Mouse (Mus musculus) effector memory CD4-positive, alpha-beta T cell, adult 7 months (primary cell): ENCODE measurements around the gene Npw. TPM values are rescaled to one million over a fixed set of nuclear protein-coding genes. Genes with fewer than 3 reads are reported as not detected.

Experiments
- polyA plus RNA-seq: library from polyadenylated mRNA; unstranded; fragments of 100-300 nt; shearing (Covaris generic); gene quantifications from one replicate; pipeline ENCODE4 v1.2.1, GENCODE M21; 2017

Npw gene
- polyA plus RNA-seq, result not detected

DNA sequence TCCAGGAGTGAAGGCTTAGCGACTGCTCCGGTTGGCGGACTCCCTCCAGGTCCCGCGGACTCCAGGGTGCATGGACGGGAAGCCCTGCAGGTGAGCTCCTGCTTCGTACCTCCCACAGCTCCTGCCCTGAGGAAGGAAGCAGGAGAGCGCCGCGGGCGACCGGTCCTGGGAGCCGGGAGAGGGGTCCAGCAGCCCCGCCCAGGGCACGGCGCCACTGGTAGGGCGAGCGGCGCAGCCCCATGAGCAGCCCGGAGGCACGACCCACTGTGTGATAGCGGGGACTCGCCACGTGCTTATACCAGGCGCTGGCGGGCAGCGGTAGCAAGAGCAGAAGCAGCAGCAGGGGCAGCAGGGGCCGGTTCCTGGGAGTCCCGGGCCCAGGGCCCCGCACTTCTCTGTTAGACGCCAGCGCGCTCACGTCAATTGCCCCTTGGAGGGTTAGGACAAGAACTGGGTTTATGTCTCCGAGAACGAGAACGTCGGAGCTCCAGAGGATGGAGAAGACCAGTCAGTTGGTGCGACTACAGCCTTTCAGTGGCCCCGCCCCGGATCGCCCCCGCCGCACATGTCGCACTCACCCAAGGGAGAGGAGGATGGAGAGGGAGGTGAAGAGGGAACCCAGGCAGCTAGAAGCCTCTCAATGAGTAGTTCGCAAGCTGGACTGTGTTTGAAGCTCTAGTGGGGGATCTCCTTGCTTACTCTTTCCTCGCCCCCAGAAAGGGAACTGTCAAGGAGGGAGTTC lies at the start of gene Npw:
Gene Npw, minus strand, starts transcription at position 441 of the 742 bp plus-strand sequence.

DNA sequence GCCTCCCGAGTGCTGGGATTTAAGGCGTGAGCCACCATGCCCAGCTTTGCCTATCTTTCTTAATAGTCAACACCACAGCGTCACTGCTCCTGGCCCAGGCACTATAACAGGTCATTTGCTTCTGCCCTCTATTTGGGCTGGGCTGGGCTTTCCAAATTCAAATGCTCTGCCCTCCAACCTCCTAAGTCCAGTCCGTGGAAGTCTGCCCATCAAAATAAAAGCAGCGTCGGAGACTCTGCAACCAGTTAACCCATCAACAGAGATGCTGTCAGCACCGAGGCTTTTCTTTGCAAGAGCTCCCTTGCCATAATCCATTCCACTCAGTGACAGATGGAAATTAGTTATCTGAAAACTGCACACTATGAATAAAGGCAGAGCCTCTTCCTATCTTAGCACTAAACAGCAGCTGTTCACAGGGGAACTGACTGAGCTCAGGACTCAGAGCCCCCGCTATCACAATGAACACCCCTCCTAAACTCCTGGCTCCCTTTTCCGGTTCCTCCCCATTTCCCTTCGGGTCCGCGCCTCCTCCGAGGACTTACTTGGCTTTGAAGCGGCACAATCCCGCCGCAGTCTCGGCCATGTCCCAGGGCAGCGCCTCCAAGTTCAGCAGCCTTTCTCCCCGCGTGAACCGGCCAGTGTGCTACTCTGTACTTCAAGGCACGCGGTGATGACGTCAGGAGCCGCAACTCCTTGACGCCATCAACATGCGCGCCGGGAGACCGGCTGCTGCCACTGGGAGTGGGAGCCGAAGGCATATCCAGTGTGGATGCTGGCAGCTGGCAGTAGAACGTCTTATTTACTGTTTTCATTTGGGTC lies 48.9 kb upstream of the Npw start, which contains the start of gene Tbl3:
Gene Tbl3, minus strand, starts transcription at position 679 of the 819 bp plus-strand sequence.

DNA sequence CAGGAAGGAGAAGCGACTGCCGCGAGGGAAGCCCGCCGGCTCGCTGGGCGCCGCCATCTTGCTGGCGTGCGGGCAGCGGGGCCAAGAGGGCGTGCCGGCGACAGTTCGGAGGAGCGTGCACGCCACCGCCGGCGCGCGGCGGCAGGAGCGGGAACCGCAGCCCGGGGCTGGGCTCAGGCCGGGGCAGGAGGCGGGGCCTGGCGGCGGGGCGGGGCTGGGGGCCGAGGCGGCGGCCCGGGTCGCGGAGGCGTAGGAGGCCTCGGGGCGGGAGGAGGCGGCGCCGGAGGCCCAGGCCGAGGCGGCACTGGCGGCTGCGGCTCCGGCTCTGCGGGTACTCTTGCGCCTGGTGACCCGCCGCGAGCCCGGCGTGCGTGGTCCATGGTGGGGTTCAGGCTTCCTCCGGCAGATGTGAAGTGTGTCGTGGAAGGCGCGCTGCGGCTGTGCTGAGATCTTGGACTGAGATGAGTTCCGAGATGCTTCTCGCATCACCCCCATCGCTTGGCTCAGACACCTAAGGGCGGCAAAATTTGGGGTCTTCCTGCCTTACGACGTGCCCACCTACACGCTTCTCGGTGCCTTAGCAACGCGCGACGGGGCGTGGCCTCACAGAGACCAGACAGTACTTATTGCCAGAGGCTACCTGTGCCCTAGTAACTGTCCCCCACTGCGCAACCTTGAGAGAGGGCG lies 37.9 kb upstream of the Npw start, which contains the start of the genes Gfer and Noxo1:
Gene Gfer, minus strand, starts transcription at position 146 of the 687 bp plus-strand sequence.
Gene Noxo1, plus strand, starts transcription at position 224 of the 687 bp plus-strand sequence.

GRCm38 (mm10) chr17:24689251-24690081 lies 31.2 kb upstream of the Npw start, which contains the start of gene Syngr3:
Syngr3 (minus strand) TSS chr17:24689955.

DNA sequence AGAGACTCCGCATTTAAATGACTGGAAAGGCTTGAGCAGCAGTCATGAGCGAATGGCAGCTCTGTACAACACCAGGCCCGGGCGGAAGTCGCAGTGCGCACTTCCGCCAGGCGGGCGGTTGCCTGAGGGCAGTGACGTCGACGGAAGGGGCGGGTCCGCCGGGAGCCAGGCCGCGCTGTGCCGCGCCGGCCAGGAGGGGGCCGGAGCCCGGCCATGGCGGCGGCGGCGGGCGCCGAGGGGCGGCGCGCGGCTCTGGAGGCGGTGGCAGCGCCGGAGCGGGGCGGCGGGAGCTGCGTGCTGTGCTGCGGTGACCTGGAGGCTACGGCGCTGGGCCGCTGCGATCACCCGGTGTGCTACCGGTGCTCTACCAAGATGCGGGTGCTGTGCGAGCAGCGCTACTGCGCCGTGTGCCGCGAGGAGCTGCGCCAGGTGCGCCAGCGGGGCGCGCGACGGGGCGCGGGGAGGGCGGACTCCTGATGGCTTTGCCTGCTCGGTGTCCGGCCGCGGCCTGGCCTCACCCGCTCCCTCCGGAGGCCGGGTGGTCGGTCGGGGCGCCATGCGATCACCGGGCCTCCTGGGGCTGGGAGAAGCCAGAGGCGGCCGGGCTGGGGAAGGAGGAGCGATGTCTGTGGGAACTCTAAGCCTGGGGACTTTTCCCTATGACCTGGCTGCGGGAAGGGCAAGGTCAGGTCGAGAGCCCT lies 11.4 kb upstream of the Npw start, which contains the start of gene Zfp598:
Gene Zfp598, plus strand, starts transcription at position 143 of the 701 bp plus-strand sequence.

DNA sequence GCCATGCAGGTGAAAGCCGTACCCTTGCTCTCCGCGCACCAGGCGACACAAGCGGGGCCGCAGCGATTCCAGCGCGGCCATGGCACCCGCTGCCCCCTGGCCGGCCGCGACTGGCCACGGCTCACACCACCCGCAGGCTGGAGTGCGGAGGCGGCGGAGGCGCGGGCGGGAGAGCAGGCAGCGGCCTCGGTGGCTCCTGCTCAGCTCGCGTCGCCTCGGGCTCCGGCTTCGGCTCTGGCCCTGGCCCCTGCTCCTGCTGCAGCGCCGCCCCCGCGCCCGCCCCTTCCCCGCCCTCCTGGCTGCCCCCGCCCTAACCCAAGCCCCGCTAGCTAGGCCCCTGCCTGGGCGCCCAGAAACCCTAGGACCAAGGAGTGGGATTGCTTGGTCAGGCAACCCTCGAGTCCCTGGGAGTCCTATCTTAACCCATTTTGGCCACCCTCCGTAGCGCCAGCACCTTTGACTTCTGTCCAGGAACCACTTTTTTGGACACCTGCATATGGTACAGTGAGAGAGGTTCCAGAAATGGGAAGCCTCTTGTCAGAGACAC lies 8.1 kb downstream of the Npw start, which contains the start of gene Slc9a3r2:
Gene Slc9a3r2, minus strand, starts transcription at position 258 of the 547 bp plus-strand sequence.

GRCm38 (mm10) chr17:24632167-24632812 lies 26.0 kb downstream of the Npw start, which contains the start of the genes Tsc2 and Nthl1:
Tsc2 (minus strand) TSS chr17:24632630.
Nthl1 (plus strand) TSS chr17:24632680.

Other genes with a start within 250 kb of the Npw start
- gene Rnps1, start 243.9 kb downstream of the Npw start, polyA plus RNA-seq, result 197 TPM
- 57.8 TPM for gene Eci1, start 231.8 kb downstream of the Npw start, polyA plus RNA-seq
- gene Dnase1l2, start 215.4 kb downstream of the Npw start, polyA plus RNA-seq, result 2.1 TPM
- 118 TPM for gene E4f1, start 188.1 kb downstream of the Npw start, polyA plus RNA-seq
- 14.9 TPM for gene Pgp, start 188.1 kb downstream of the Npw start, polyA plus RNA-seq
- 0.74 TPM for gene Bricd5, start 184.6 kb downstream of the Npw start, polyA plus RNA-seq
- gene Mlst8, start 179.4 kb downstream of the Npw start, polyA plus RNA-seq, result 18.7 TPM
- gene Caskin1, start 169.9 kb downstream of the Npw start, polyA plus RNA-seq, result 0.39 TPM
- gene Traf7, start 130.5 kb downstream of the Npw start, polyA plus RNA-seq, result 57.3 TPM
- 2.1 TPM for gene Rab26, start 124.2 kb downstream of the Npw start, polyA plus RNA-seq
- gene Pkd1, start 108.6 kb downstream of the Npw start, polyA plus RNA-seq, result 41.2 TPM
- gene Tsc2, start 25.8 kb downstream of the Npw start, polyA plus RNA-seq, result 34.6 TPM
- gene Nthl1, start 25.8 kb downstream of the Npw start, polyA plus RNA-seq, result 3.4 TPM
- gene Slc9a3r2, start 8.1 kb downstream of the Npw start, polyA plus RNA-seq, result not detected
- gene Zfp598, start 11.2 kb upstream of the Npw start, polyA plus RNA-seq, result 17.8 TPM
- 1.9 TPM for gene Syngr3, start 31.5 kb upstream of the Npw start, polyA plus RNA-seq
- 27.8 TPM for gene Gfer, start 37.7 kb upstream of the Npw start, polyA plus RNA-seq
- 2.1 TPM for gene Noxo1, start 37.8 kb upstream of the Npw start, polyA plus RNA-seq
- 45.0 TPM for gene Tbl3, start 49.2 kb upstream of the Npw start, polyA plus RNA-seq
- gene Rnf151, start 59.6 kb upstream of the Npw start, polyA plus RNA-seq, result not detected
- 933 TPM for gene Rps2, start 59.7 kb upstream of the Npw start, polyA plus RNA-seq
- 150 TPM for gene Ndufb10, start 66.0 kb upstream of the Npw start, polyA plus RNA-seq
- not detected for gene Rpl3l, start 69.4 kb upstream of the Npw start, polyA plus RNA-seq
- 9.2 TPM for gene Msrb1, start 78.2 kb upstream of the Npw start, polyA plus RNA-seq
- gene Hs3st6, start 94.5 kb upstream of the Npw start, polyA plus RNA-seq, result not detected
- not detected for gene Meiob, start 145.8 kb upstream of the Npw start, polyA plus RNA-seq
- 30.3 TPM for gene Hagh, start 181.7 kb upstream of the Npw start, polyA plus RNA-seq
- gene Fahd1, start 191.9 kb upstream of the Npw start, polyA plus RNA-seq, result 0.34 TPM
- not detected for gene Igfals, start 207.5 kb upstream of the Npw start, polyA plus RNA-seq
- 65.8 TPM for gene Nubp2, start 227.9 kb upstream of the Npw start, polyA plus RNA-seq
- 82.4 TPM for gene Spsb3, start 228.2 kb upstream of the Npw start, polyA plus RNA-seq
- gene Eme2, start 236.6 kb upstream of the Npw start, polyA plus RNA-seq, result 22.2 TPM
- 49.7 TPM for gene Mrps34, start 236.7 kb upstream of the Npw start, polyA plus RNA-seq
- gene Nme3, start 238.0 kb upstream of the Npw start, polyA plus RNA-seq, result 26.7 TPM